Mouse (Mus musculus) lung, embryonic 14.5 days (tissue): ENCODE measurements around the gene Ficd. TPM values are rescaled to one million over a fixed set of nuclear protein-coding genes. Genes with fewer than 3 reads are reported as not detected.

Source experiments
- ATAC-seq: fragments of 200-750 bp; cut with Nextera tagmentation; 2 replicates; pipeline ENCODE4 v1.8.0; 2017; ENCODE audit warnings: mild to moderate bottlenecking, moderate TSS enrichment, moderate library complexity; ENCODE audit not compliant: insufficient read depth
- DNase-seq: peaks from one replicate; pipeline ENCODE4 v3.0.0-alpha.2; 2015
- H3K27ac ChIP-seq: fragments of 300-500 bp; sonication (generic); 2 replicates; pipeline ENCODE4 v1.5.1; 2014; ENCODE audit warnings: low read depth, mild to moderate bottlenecking, moderate library complexity
- H3K27me3 ChIP-seq: fragments of 300-500 bp; sonication (generic); 2 replicates; pipeline ENCODE4 v1.6.1; 2014; ENCODE audit warnings: low read length, control low read depth; ENCODE audit not compliant: insufficient read depth
- H3K36me3 ChIP-seq: fragments of 300-500 bp; sonication (generic); 2 replicates; pipeline ENCODE4 v1.6.1; 2014; ENCODE audit warnings: control low read depth; ENCODE audit not compliant: insufficient read depth
- H3K4me1 ChIP-seq: fragments of 300-500 bp; sonication (generic); 2 replicates; pipeline ENCODE4 v1.6.1; 2014; ENCODE audit warnings: antibody characterized with exemption, control low read depth; ENCODE audit not compliant: insufficient read depth
- H3K4me2 ChIP-seq: fragments of 300-500 bp; sonication (generic); 2 replicates; pipeline ENCODE4 v1.6.1; 2014; ENCODE audit warnings: mild to moderate bottlenecking
- H3K4me3 ChIP-seq: fragments of 300-500 bp; sonication (generic); 2 replicates; pipeline ENCODE4 v1.5.1; 2014; ENCODE audit warnings: low read depth, low read length
- H3K9ac ChIP-seq: fragments of 300-500 bp; sonication (generic); 2 replicates; pipeline ENCODE4 v1.6.1; 2014
- H3K9me3 ChIP-seq: fragments of 300-500 bp; sonication (generic); 2 replicates; pipeline ENCODE4 v1.6.1; 2016; ENCODE audit warnings: low read depth, low read length, control low read depth
- CTCF ChIP-seq: IDR thresholded peaks from 2 replicates; pipeline ENCODE4 v1.5.1; 2016; ENCODE audit warnings: antibody characterized with exemption, low read depth
- WGBS: fragments of 180-500 bp; shearing (Covaris S2); extraction: QIAGEN DNeasy Blood & Tissue Kit; methylation state at CpG from one replicate; pipeline ENCODE4 v1.1.7; 2014; 5-methylcytosine and 5-hydroxymethylcytosine counted together
- polyA plus RNA-seq: library from polyadenylated mRNA; unstranded; fragments of >200 nt; fragmentation: Nextera tagmentation; extraction: Ambion mirVana; gene quantifications from 2 replicates; pipeline ENCODE4 v1.2.1, GENCODE M21; 2014

Gene Ficd
- polyA plus RNA-seq, 1 experiment from 2014 or later = 3.6 TPM

- no peaks in the 10 kb centered on the region for H3K9me3 ChIP-seq
- WGBS = 81% methylated on average over 11 of the region's 11 CpGs
Observed at GRCm38 (mm10) chr5:113737607-113738237, 2.1 kb downstream of the Ficd start.

GRCm38 (mm10) chr5:113747629-113748028, 12.0 kb downstream of the Ficd start:
- no peak overlapping the region for H3K9ac ChIP-seq
- no peak overlapping the region for H3K4me2 ChIP-seq
- ATAC-seq (no peak), DNase-seq (no peak)
- H3K27ac ChIP-seq = no peak overlapping the region
- H3K9me3 ChIP-seq = no peaks in the 10 kb centered on the region
- H3K4me1 ChIP-seq = no peaks in the 10 kb centered on the region
- H3K4me3 ChIP-seq = no peak overlapping the region
- no peaks in the 10 kb centered on the region for H3K27me3 ChIP-seq
- 97% methylated on average over 5 of the region's 5 CpGs for WGBS
- peaks cover 100% of the 10 kb centered on the region for H3K36me3 ChIP-seq
- TF ChIP-seq CTCF = peak; percentile 54

More at GRCm38 (mm10) chr5:113737607-113738237, 2.1 kb downstream of the Ficd start:
- Histone ChIP-seq H3K27ac (no peak overlapping the region), H3K9ac (no peak overlapping the region), H3K4me2 (no peak overlapping the region), H3K36me3 (peaks cover 47% of the 10 kb centered on the region), H3K4me3 (no peak overlapping the region), H3K4me1 (0 out of 2 replicates have a peak, but pooled peaks cover 9% of the 10 kb centered on the region), H3K27me3 (no peaks in the 10 kb centered on the region)
- no peak for TF ChIP-seq CTCF
- DNase-seq (peak; percentile 44), ATAC-seq (no peak)

GRCm38 (mm10) chr5:113748556-113749331, 13.1 kb downstream of the Ficd start:
- no peak overlapping the region for H3K4me2 ChIP-seq
- H3K9me3 ChIP-seq = no peaks in the 10 kb centered on the region
- no peak overlapping the region for H3K27ac ChIP-seq
- H3K4me3 ChIP-seq = no peak overlapping the region
- no peaks in the 10 kb centered on the region for H3K4me1 ChIP-seq
- no peak for DNase-seq
- no peak overlapping the region for H3K9ac ChIP-seq
- no peaks in the 10 kb centered on the region for H3K27me3 ChIP-seq
- WGBS = 92% methylated on average over 13 of the region's 13 CpGs
- H3K36me3 ChIP-seq = peaks cover 100% of the 10 kb centered on the region
- no peak for TF ChIP-seq CTCF
- ATAC-seq = no peak

GRCm38 (mm10) chr5:113751521-113752157, 16.0 kb downstream of the Ficd start:
- Histone ChIP-seq H3K27me3 (no peaks in the 10 kb centered on the region), H3K4me1 (no peaks in the 10 kb centered on the region), H3K9me3 (no peaks in the 10 kb centered on the region), H3K27ac (no peak overlapping the region), H3K9ac (no peak overlapping the region), H3K4me3 (no peak overlapping the region), H3K36me3 (peaks cover 98% of the 10 kb centered on the region), H3K4me2 (no peak overlapping the region)
- no peak for ATAC-seq
- 89% methylated on average over 9 of the region's 9 CpGs for WGBS
- no peak for TF ChIP-seq CTCF
- DNase-seq = no peak

- ATAC-seq (peak; percentile 85), DNase-seq (peak; percentile 91)
- H3K27me3 ChIP-seq = no peaks in the 10 kb centered on the region
- H3K9ac ChIP-seq = no peak overlapping the region
- peaks cover 96% of the 10 kb centered on the region for H3K36me3 ChIP-seq
- H3K9me3 ChIP-seq = no peaks in the 10 kb centered on the region
- TF ChIP-seq CTCF = 0 out of 2 replicates have a peak, but pooled peaks have one; percentile 5
- no peak overlapping the region for H3K4me3 ChIP-seq
- peak overlapping the region; percentile 27; the same call in 1 of the 2 replicates for H3K4me2 ChIP-seq
- H3K27ac ChIP-seq = peak overlapping the region; percentile 82
- WGBS = 51% methylated on average over 15 of the region's 15 CpGs
- H3K4me1 ChIP-seq = no peaks in the 10 kb centered on the region
Observed at GRCm38 (mm10) chr5:113755347-113756030, 19.9 kb downstream of the Ficd start.

GRCm38 (mm10) chr5:113761585-113761984, 26.0 kb downstream of the Ficd start:
- Histone ChIP-seq H3K27me3 (no peaks in the 10 kb centered on the region), H3K9me3 (no peaks in the 10 kb centered on the region), H3K9ac (no peak overlapping the region), H3K4me2 (no peak overlapping the region), H3K27ac (no peak overlapping the region), H3K4me1 (no peaks in the 10 kb centered on the region), H3K4me3 (no peak overlapping the region), H3K36me3 (peaks cover 92% of the 10 kb centered on the region)
- WGBS = 89% methylated on average over 2 of the region's 2 CpGs
- no peak for ATAC-seq
- TF ChIP-seq CTCF = no peak
- no peak for DNase-seq
